Mouse (Mus musculus) lung, embryonic 14.5 days (tissue): ENCODE data around the gene Nav1. TPM values are rescaled to one million over a fixed set of nuclear protein-coding genes. Genes with fewer than 3 reads are reported as not detected.

Experiments used
- ATAC-seq: fragments of 200-750 bp; cut with Nextera tagmentation; 2 replicates; pipeline ENCODE4 v1.8.0; 2017; ENCODE audit warnings: mild to moderate bottlenecking, moderate TSS enrichment, moderate library complexity; ENCODE audit not compliant: insufficient read depth
- DNase-seq: peaks from one replicate; pipeline ENCODE4 v3.0.0-alpha.2; 2015
- H3K27ac ChIP-seq: fragments of 300-500 bp; sonication (generic); 2 replicates; pipeline ENCODE4 v1.5.1; 2014; ENCODE audit warnings: low read depth, mild to moderate bottlenecking, moderate library complexity
- H3K27me3 ChIP-seq: fragments of 300-500 bp; sonication (generic); 2 replicates; pipeline ENCODE4 v1.6.1; 2014; ENCODE audit warnings: low read length, control low read depth; ENCODE audit not compliant: insufficient read depth
- H3K36me3 ChIP-seq: fragments of 300-500 bp; sonication (generic); 2 replicates; pipeline ENCODE4 v1.6.1; 2014; ENCODE audit warnings: control low read depth; ENCODE audit not compliant: insufficient read depth
- H3K4me1 ChIP-seq: fragments of 300-500 bp; sonication (generic); 2 replicates; pipeline ENCODE4 v1.6.1; 2014; ENCODE audit warnings: antibody characterized with exemption, control low read depth; ENCODE audit not compliant: insufficient read depth
- H3K4me2 ChIP-seq: fragments of 300-500 bp; sonication (generic); 2 replicates; pipeline ENCODE4 v1.6.1; 2014; ENCODE audit warnings: mild to moderate bottlenecking
- H3K4me3 ChIP-seq: fragments of 300-500 bp; sonication (generic); 2 replicates; pipeline ENCODE4 v1.5.1; 2014; ENCODE audit warnings: low read depth, low read length
- H3K9ac ChIP-seq: fragments of 300-500 bp; sonication (generic); 2 replicates; pipeline ENCODE4 v1.6.1; 2014
- H3K9me3 ChIP-seq: fragments of 300-500 bp; sonication (generic); 2 replicates; pipeline ENCODE4 v1.6.1; 2016; ENCODE audit warnings: low read depth, low read length, control low read depth
- CTCF ChIP-seq: IDR thresholded peaks from 2 replicates; pipeline ENCODE4 v1.5.1; 2016; ENCODE audit warnings: antibody characterized with exemption, low read depth
- WGBS: fragments of 180-500 bp; shearing (Covaris S2); extraction: QIAGEN DNeasy Blood & Tissue Kit; methylation state at CpG from one replicate; pipeline ENCODE4 v1.1.7; 2014; 5-methylcytosine and 5-hydroxymethylcytosine counted together
- polyA plus RNA-seq: library from polyadenylated mRNA; unstranded; fragments of >200 nt; fragmentation: Nextera tagmentation; extraction: Ambion mirVana; gene quantifications from 2 replicates; pipeline ENCODE4 v1.2.1, GENCODE M21; 2014

Nav1 gene
- polyA plus RNA-seq, 1 experiment from 2014 or later = 21.7 TPM

DNA sequence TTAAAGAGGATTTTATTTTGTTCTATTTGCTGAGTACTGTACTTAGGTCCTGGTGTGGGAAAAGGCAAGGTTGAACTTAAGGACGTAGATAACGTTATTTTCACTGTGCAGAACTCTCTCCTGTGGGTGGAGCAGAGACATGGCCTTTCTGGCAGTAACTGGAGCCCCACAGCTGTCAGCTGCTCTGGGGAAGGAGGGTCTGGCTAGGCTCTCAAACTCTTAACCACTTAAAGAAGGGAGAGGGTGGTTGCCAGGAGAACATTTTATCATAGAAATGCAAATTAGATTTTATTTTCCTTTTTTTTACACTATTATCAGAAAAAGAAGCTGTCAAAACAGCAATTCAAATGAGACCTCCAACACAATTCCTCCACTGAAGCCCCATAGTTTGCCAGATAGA, 171.3 kb downstream of the Nav1 start:
- WGBS = 8% methylated on average over 2 of the region's 2 CpGs
- Histone ChIP-seq H3K36me3 (peaks cover 17% of the 10 kb centered on the region), H3K9ac (no peak overlapping the region), H3K27ac (no peak overlapping the region), H3K4me1 (no peaks in the 10 kb centered on the region), H3K4me3 (no peak overlapping the region), H3K9me3 (no peaks in the 10 kb centered on the region), H3K4me2 (no peak overlapping the region), H3K27me3 (no peaks in the 10 kb centered on the region)
- peak; percentile 13 for DNase-seq
- TF ChIP-seq CTCF = no peak
- no peak for ATAC-seq

DNA sequence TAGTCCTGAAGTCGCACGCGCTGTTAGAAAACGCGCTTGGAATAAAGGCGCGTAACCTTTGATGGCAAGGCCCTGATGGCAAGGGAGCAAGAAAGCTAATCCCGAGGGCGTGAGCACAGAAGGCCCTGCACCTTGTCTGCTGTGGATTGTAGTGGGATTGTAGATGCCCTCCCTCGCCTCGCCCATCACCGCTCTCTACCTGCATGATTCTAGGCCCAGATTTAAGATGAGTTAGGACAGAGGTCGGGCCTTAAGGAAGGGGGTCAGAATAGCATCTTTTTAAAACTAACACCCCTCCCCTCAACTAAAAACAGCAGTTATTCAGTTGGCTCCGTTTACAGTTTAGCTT, 176.5 kb downstream of the Nav1 start:
- H3K9ac ChIP-seq = peak overlapping the region; percentile 84
- H3K9me3 ChIP-seq = no peaks in the 10 kb centered on the region
- no peaks in the 10 kb centered on the region for H3K27me3 ChIP-seq
- TF ChIP-seq CTCF = no peak
- DNase-seq (no peak), ATAC-seq (peak; percentile 71)
- H3K4me3 ChIP-seq = peak overlapping the region; percentile 88
- WGBS = 1% methylated on average over 14 of the region's 14 CpGs
- H3K36me3 ChIP-seq = peaks cover 16% of the 10 kb centered on the region
- H3K27ac ChIP-seq = peak overlapping the region; percentile 81; the same call in 1 of the 2 replicates
- peaks cover 10% of the 10 kb centered on the region for H3K4me1 ChIP-seq
- peak overlapping the region; percentile 75 for H3K4me2 ChIP-seq

DNA sequence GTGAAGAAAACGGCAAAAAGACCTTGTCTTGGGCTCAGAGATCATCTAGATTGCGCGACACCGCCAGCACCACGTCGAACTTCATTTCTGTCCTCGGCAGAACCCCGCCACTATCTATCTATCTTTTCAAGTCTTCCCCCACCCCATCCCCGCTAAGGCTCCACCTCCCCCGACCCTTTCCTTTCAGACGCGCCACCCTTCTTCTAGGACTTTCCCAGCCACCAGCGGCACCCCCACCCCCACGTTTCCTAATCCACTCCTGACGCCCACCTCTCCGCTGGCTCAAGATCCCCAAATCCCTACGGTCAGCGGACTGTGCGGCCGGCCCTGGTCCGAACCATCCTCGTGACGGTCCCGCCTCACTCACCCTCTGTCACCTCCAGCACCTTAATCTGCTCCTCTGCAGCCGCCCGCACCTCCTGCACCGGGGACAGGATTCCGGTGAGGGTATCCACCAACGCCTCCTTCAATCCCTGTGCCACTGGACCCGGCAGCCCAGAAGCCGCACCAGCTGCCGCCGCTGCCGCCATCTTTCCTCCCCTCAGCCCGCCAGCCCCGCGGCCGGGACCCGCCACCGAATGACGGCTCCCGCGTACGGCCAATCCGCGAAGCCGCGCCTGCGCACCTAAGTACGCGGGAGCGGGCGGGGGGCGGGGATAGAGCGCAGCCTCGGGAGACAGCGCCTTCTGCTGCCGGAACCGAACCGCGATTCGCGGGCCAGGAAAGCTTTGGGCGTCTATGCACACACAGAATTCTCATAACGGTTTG, 177.0 kb downstream of the Nav1 start, which contains the start of gene Ipo9:
Gene Ipo9, minus strand, starts transcription at position 599 of the 768 bp plus-strand sequence.
- peak within 1 kb of the TSS; percentile 75 for H3K4me2 ChIP-seq
- peak within 1 kb of the TSS; percentile 84 for H3K9ac ChIP-seq
- no peaks in the 10 kb centered on the region for H3K27me3 ChIP-seq
- peak within 1 kb of the TSS; percentile 88 for H3K4me3 ChIP-seq
- DNase-seq (peak; percentile 96), ATAC-seq (peak; percentile 93)
- peak; percentile 65 for TF ChIP-seq CTCF
- H3K36me3 ChIP-seq = peaks cover 22% of the 10 kb centered on the region
- no peaks in the 10 kb centered on the region for H3K9me3 ChIP-seq
- WGBS = under 1% methylated on average over 65 of the region's 65 CpGs
- peak within 1 kb of the TSS; percentile 81 for H3K27ac ChIP-seq
- H3K4me1 ChIP-seq = peaks cover 10% of the 10 kb centered on the region

GRCm38 (mm10) chr1:135427390-135427789, 179.7 kb downstream of the Nav1 start:
- Histone ChIP-seq H3K27me3 (no peaks in the 10 kb centered on the region), H3K9me3 (no peaks in the 10 kb centered on the region), H3K4me1 (peaks cover 10% of the 10 kb centered on the region), H3K36me3 (peaks cover 43% of the 10 kb centered on the region), H3K4me2 (no peak overlapping the region), H3K4me3 (no peak overlapping the region), H3K27ac (no peak overlapping the region), H3K9ac (no peak overlapping the region)
- WGBS = 82% methylated on average over 6 of the region's 6 CpGs
- no peak for DNase-seq
- no peak for TF ChIP-seq CTCF
- ATAC-seq = no peak

- no peaks in the 10 kb centered on the region for H3K9me3 ChIP-seq
- ATAC-seq (no peak), DNase-seq (no peak)
- peaks cover 43% of the 10 kb centered on the region for H3K36me3 ChIP-seq
- no peak overlapping the region for H3K27ac ChIP-seq
- TF ChIP-seq CTCF = no peak
- peaks cover 10% of the 10 kb centered on the region for H3K4me1 ChIP-seq
- no peak overlapping the region for H3K4me3 ChIP-seq
- no peak overlapping the region for H3K4me2 ChIP-seq
- 95% methylated on average over 10 of the region's 10 CpGs for WGBS
- H3K9ac ChIP-seq = no peak overlapping the region
- no peaks in the 10 kb centered on the region for H3K27me3 ChIP-seq
Observed at GRCm38 (mm10) chr1:135426645-135427044, 180.4 kb downstream of the Nav1 start.

GRCm38 (mm10) chr1:135422772-135423171, 184.3 kb downstream of the Nav1 start:
- Histone ChIP-seq H3K9me3 (no peaks in the 10 kb centered on the region), H3K27ac (no peak overlapping the region), H3K4me3 (no peak overlapping the region), H3K36me3 (peaks cover 67% of the 10 kb centered on the region), H3K4me1 (peaks cover under 1% of the 10 kb centered on the region; the same call in 1 of the 2 replicates), H3K4me2 (no peak overlapping the region), H3K27me3 (no peaks in the 10 kb centered on the region), H3K9ac (no peak overlapping the region)
- DNase-seq = no peak
- WGBS = 90% methylated on average over 6 of the region's 6 CpGs
- ATAC-seq = no peak
- no peak for TF ChIP-seq CTCF

DNA sequence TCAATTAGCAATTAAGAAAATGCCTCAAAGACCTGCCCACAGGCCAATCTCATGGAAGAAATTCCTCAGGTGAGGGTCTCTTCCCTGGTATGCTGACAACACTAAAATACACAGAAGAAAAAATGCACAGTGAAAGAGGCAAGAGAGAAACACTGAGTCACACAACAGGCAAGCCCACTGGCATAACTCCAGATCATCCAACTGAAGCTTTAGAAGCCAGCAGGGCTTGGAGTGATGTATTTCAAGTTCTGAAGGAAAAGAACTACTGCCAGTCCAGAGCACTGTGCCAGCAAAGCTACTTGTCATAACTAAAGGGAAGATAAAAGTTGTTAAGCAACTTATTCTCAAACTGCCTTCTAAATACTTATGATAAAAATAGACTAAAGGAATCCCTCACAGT, 193.1 kb downstream of the Nav1 start:
- ATAC-seq = no peak

More for the DNA sequence above, 193.1 kb downstream of the Nav1 start:
- Histone ChIP-seq H3K36me3 (peaks cover 95% of the 10 kb centered on the region), H3K9ac (no peak overlapping the region), H3K4me2 (no peak overlapping the region), H3K4me1 (0 out of 2 replicates have a peak, but pooled peaks cover 3% of the 10 kb centered on the region), H3K27ac (no peak overlapping the region), H3K4me3 (no peak overlapping the region), H3K27me3 (no peaks in the 10 kb centered on the region), H3K9me3 (no peaks in the 10 kb centered on the region)
- TF ChIP-seq CTCF = no peak
- DNase-seq = peak; percentile 36
